Mouse (Mus musculus) forebrain, embryonic 15.5 days (tissue): ENCODE data around the gene Stx2. TPM values are rescaled to one million over a fixed set of nuclear protein-coding genes. Genes with fewer than 3 reads are reported as not detected.

Experiments
- ATAC-seq: fragments of 200-750 bp; cut with Nextera tagmentation; replicated peaks from 2 replicates; pipeline ENCODE4 v1.8.0; 2017; ENCODE audit warnings: mild to moderate bottlenecking, moderate TSS enrichment, moderate library complexity
- H3K27ac ChIP-seq: fragments of 300-500 bp; sonication (generic); replicated peaks from 2 replicates; pipeline ENCODE4 v1.5.1; 2015; ENCODE audit warnings: mild to moderate bottlenecking, inconsistent platforms
- H3K27me3 ChIP-seq: fragments of 300-500 bp; sonication (generic); 2 replicates; pipeline ENCODE4 v1.6.1; 2015; ENCODE audit warnings: inconsistent platforms
- H3K36me3 ChIP-seq: fragments of 300-500 bp; sonication (generic); 2 replicates; pipeline ENCODE4 v1.6.1; 2015; ENCODE audit warnings: mild to moderate bottlenecking, inconsistent platforms
- H3K4me1 ChIP-seq: fragments of 300-500 bp; sonication (generic); 2 replicates; pipeline ENCODE4 v1.6.1; 2015; ENCODE audit warnings: inconsistent platforms
- H3K4me2 ChIP-seq: fragments of 300-500 bp; sonication (generic); replicated peaks from 2 replicates; pipeline ENCODE4 v1.6.1; 2015; ENCODE audit warnings: mild to moderate bottlenecking, inconsistent platforms
- H3K4me3 ChIP-seq: fragments of 300-500 bp; sonication (generic); 2 replicates; pipeline ENCODE4 v1.5.1; 2015; ENCODE audit warnings: mild to moderate bottlenecking, inconsistent platforms
- H3K9ac ChIP-seq: fragments of 300-500 bp; sonication (generic); replicated peaks from 2 replicates; pipeline ENCODE4 v1.6.1; 2015; ENCODE audit warnings: mild to moderate bottlenecking, inconsistent platforms
- H3K9me3 ChIP-seq: fragments of 300-500 bp; sonication (generic); 2 replicates; pipeline ENCODE4 v1.6.1; 2016; ENCODE audit warnings: inconsistent platforms
- WGBS: fragments of 180-500 bp; shearing (Covaris S2); methylation state at CpG from one replicate; pipeline ENCODE4 v1.1.7; 2015; ENCODE audit warnings: mixed read lengths; 5-methylcytosine and 5-hydroxymethylcytosine counted together
- polyA plus RNA-seq: library from polyadenylated mRNA; unstranded; fragments of >200 nt; fragmentation: Nextera tagmentation; extraction: Ambion mirVana; gene quantifications from 2 replicates; pipeline ENCODE4 v1.2.1, GENCODE M21; 2015

Stx2 gene
- polyA plus RNA-seq, 1 experiment from 2014 or later: 21.3 TPM

DNA sequence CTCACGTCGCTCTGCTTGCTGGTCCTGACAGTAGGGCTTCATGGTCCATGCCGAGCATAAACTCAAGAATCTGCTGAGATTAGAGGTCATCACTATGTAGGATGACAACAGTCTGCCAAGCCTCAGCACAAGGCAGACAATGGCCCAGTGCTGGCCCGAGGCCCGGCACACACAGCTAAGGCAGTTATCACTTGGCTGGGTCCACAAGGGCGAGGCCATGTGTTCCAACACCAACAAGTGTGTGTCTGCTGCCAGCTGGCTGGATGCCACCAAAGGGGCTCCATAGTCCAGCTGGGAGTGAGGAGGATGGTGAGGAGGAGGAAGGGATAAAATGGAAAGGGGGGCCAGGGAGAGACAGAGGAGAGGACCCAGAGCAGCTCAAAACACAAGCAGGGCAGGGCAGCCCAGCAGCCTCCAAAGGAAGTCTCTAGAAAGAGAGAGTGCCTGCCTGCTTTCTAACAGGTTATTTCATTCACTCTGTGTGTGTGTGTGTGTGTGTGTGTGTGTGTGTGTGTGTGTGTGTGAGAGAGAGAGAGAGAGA, 72.9 kb downstream of the Stx2 start:
- Histone ChIP-seq H3K4me3 (no peak overlapping the region), H3K9ac (no peak overlapping the region), H3K36me3 (no peaks in the 10 kb centered on the region), H3K4me1 (peaks cover 9% of the 10 kb centered on the region), H3K27me3 (no peaks in the 10 kb centered on the region), H3K9me3 (no peaks in the 10 kb centered on the region), H3K27ac (no peak overlapping the region), H3K4me2 (no peak overlapping the region)
- 43% methylated on average over 6 of the region's 6 CpGs for WGBS
- peak; percentile 76 for ATAC-seq

Other genes with a start within 250 kb of the Stx2 start
- gene Rimbp2, start 55.1 kb downstream of the Stx2 start, polyA plus RNA-seq: 3.2 and 3.4 TPM in 2 replicates
- 487 and 494 TPM in 2 replicates for gene Ran, start 11.5 kb upstream of the Stx2 start, polyA plus RNA-seq
- 0.09 and 0.20 TPM in 2 replicates for gene Adgrd1, start 88.2 kb upstream of the Stx2 start, polyA plus RNA-seq